Mouse (Mus musculus): ENCODE data around the gene Zfp784.

GRCm38 (mm10) chr7:5052931-5053343, 14.7 kb upstream of the Zfp784 start:
- TF ChIP-seq CTCF (IDR thresholded peaks at IDR 0.05; ENCODE audit: control insufficient read depth, insufficient read depth, insufficient replicate concordance, low read depth, low read length): no peak
- TF ChIP-seq POLR2A (IDR thresholded peaks at IDR 0.05; ENCODE audit: control insufficient read depth, low read depth, low read length): no peak

Measured in testis, adult 2 months (tissue).